Mouse (Mus musculus): Measurements from ENCODE around the gene Scamp5.

Gene Scamp5

DNA sequence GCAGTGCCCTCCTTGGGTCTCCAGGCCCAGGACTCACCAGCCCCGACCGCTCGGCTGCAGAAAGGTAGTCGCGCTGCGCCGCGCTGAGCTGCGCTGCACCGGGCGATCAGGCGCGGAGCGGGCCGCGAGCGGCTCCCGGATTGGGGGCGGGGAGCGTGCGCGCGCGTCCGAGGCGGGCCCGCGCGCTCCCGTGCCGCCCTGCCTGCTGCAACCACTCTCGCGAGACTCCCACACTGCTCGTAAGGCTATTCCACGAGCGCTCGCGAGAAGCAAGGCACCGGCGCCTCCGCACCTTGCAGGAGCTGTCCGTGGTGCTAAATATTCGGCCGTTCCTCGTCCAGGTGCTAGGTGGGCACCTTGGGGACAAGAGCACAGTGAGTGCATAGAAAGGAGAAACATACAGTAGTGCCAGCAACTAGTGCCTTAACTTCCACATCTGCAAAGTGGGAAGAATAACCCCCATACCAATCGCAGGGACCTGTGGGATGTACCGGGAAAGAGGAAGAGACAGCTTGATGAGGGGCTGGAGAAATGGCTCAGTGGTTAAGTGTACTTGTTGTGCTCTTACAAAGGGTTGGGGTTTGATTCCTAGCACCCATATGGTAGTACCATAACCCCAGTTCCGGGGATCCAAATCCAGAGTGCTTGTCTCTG is at the start of gene Scamp5:
Gene Scamp5 (minus strand): TSS at position 165 of the 654 bp plus-strand sequence.
- peak; percentile 90 for DNase-seq

GRCm38 (mm10) chr9:57517113-57517512 is 49.3 kb upstream of the Scamp5 start:
- no peak for DNase-seq

DNA sequence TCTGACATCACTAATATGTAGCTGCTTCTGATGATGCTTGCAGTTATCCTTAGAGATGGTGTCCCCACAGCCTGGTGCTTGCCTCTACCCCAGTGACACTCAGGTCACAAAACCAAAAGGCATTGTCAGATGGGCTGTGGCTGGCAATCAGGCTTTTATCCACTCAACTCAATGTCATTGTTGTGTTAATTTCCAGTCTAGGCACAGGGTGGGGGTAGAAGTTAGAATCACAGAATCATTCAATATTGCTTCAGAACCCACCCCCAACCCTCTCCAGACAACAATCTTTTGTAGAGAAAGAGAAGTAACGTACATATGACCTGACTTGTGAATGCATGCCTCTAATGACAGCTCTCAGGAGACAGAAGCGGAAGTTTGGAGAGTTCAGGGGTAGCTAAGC is 42.7 kb upstream of the Scamp5 start:
- no peak for DNase-seq

GRCm38 (mm10) chr9:57505700-57506099 is 37.8 kb upstream of the Scamp5 start:
- DNase-seq: peak; percentile 50

DNA sequence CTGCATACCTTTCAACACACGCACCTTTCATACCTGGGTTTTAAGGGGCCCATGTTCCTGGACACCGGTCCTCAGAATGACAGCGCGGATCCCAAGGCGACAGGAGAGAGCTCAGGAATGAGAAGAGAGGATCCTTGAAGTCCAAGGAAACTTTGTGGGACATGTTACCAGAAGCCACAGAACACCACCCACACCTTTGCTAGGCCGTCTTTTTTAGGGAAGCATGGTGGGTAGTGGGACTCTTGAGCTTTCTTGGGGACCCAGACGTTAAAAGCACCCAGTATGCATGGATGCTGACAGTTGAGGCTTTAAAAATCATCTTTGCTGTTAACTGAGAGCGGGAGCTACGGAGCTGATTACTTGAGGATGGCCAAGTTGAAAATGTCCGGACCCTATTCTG is 37.0 kb upstream of the Scamp5 start:
- no peak for DNase-seq

- peak; percentile 54 for DNase-seq
Observed at GRCm38 (mm10) chr9:57504381-57504700, 36.5 kb upstream of the Scamp5 start.

DNA sequence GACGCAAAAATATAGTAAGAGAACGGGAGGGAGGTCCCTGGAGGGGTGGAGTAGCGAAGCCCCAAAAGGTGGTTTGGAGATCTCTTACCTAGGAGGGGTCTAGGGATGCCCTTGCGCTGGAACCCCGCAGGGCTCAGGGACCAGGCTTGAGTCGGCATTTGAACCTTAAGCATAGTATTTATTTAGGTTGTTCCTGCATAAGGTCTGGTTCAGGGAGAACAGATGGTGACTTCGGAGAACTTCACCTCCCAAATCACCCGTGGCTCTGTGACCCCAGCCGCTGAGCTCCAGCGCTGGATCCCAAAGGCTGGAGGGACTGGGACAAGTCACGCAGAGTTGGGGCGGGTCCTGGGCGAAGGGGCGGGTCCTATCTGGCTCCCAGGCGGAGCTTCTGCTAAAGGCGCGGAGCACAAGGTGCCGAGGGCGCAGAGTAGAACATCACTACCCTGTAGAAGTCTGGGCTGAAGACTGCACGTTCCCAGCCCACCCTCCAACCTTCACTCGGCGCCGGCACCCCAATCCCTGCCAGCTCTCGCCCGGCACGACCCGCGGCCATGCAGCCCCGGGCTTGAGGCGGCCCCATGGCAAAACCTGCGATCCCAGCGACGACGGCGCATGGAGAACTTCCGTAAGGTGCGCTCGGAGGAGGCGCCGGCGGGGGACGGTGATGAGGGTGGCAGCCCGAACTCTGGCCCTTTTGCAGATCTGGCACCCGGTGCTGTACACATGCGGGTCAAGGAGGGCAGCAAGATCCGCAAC is 35.9 kb upstream of the Scamp5 start, which contains the start of gene Rpp25:
Gene Rpp25 (plus strand): TSS at position 405 of the 759 bp plus-strand sequence.
- peak; percentile 52 for DNase-seq

DNA sequence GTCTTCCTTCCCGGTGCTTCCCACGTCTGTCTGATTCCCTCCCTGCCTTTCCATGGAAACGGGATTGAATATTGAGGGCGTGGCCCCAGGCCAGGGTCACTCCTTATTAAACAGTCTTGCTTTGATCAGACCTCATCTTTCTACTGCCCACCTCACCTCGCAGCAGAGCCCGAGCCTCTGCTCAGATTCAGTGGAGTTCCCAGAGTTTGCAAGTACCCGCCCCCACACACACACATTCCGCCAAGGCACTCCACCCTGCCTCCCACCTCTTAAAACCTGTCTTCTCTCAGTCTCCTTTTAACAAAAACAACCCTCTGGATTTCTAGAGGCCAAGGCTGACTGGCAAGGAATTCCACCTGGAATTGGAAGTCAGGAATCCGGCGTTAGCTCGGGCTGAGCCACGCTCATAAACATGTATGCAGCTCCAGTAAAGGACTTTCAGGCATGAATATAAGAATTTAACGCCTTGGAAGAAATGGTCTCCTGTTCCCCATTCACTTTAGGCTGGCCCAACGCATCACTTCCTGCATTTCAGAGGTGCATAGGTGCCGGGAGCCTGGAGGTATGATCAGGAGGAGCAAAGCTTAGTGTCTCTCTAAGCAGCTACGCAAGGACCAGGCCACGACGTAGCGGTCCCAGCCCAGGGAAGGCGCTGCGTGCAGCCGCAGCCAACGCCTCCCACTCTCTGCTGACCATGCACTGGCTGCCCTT is 35.2 kb upstream of the Scamp5 start:
- DNase-seq: peak; percentile 32

GRCm38 (mm10) chr9:57501861-57502260 is 34.0 kb upstream of the Scamp5 start:
- peak; percentile 55 for DNase-seq

DNA sequence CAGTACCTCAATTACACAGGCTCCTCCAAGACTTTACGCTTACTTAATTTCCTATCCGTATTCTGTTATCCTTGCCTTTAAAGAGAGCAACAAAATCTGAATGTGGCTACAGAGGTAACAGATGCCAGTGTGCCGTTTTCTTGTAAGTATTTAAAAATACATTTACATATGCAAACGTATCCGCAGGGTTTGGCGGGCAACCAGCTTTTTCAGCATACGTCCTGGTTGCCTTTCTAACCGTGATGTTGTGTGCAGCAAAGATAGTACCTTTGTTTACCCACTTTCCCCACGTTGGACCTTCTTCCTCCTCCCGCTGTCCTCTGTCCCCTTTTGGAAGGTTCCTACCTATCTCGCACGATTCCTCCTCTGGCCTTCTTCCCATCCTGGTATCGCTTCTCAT is 33.6 kb upstream of the Scamp5 start:
- DNase-seq: no peak

GRCm38 (mm10) chr9:57498536-57498935 is 30.7 kb upstream of the Scamp5 start:
- no peak for DNase-seq

- DNase-seq: no peak
Observed at GRCm38 (mm10) chr9:57497236-57497635, 29.4 kb upstream of the Scamp5 start.

- no peak for DNase-seq
Observed at GRCm38 (mm10) chr9:57494970-57495369, 27.1 kb upstream of the Scamp5 start.

GRCm38 (mm10) chr9:57493532-57493931 is 25.7 kb upstream of the Scamp5 start:
- DNase-seq: no peak

DNA sequence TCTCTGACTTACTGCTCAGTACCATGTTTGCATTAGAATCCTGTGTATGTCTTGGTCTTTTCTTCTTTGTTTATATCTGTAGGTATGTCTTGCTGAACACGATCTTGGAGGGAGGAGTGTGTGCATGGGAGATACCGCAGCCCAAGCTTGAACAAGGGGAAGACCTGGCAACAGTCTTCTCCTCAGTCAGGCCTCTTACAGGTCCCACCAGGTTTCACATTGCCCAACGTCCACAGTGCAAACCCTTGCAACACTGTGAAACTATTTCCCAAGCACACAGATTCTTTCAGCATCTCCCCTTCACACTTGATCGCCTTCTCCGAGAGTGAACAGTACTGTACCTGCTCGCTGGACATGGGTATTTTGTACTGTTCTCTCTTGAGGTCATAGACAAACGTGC is 19.9 kb upstream of the Scamp5 start:
- DNase-seq: no peak

DNA sequence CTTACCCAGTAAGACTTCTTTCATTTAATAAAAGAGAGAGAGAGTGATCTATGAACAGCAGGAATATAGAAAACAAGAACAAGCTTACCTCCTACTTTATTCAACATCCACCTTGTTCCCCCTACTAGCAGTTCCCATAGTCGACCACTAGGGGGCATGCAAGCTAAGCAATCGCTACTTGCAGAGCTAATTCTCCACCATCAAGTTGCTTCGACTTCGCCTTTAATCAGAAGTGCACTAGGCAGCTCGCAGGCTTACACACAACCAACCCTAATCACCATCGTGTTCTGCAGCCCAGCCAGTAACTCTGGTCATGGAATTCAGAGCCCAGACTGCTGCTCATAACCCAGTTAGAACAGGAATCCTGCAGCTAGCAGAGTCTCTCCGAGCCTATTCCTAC is 17.9 kb upstream of the Scamp5 start:
- DNase-seq: peak; percentile 78

DNA sequence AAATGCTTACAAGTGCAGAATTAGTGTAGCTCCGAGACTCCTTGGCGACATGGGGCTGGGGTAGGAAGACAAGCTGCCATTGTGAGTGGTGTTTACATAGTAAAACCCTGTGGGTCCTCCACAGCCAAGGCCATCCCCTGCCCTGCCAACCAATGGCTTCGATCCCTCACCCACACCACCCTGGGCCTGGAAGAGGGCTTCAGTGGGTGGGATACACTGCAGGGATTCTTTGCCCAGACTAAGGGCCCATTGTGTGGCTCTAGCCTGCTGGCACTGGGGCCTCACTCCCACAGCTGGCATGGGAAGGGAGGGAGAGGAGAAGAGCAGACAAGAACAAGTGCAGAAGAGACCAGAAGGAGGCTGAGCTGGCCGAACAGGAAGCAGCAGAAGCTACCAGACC is 1.1 kb upstream of the Scamp5 start:
- DNase-seq: peak; percentile 17

- peak; percentile 46 for DNase-seq
Observed at GRCm38 (mm10) chr9:57467271-57467771, 539 bp downstream of the Scamp5 start.

- DNase-seq: no peak
Observed at GRCm38 (mm10) chr9:57466101-57466500, 1.8 kb downstream of the Scamp5 start.

DNA sequence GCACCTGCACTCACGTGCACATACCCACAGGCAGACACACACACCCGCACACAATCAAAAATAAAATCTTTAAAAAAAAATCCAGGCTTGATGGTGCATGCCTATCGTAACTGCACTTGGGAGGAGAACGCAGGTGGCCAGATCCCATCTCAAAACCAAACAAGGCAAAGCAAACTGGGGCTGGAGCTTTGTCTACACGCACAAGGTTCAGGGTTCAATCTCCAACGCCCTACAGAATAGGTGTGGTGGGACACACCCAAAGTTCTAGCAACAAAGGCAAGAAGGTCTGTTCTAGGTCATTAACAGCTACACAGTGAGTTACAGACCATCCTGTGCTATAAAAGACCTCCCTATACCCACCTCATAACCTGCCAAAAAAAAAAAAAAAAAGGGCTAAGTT is 5.0 kb downstream of the Scamp5 start:
- DNase-seq: no peak

DNA sequence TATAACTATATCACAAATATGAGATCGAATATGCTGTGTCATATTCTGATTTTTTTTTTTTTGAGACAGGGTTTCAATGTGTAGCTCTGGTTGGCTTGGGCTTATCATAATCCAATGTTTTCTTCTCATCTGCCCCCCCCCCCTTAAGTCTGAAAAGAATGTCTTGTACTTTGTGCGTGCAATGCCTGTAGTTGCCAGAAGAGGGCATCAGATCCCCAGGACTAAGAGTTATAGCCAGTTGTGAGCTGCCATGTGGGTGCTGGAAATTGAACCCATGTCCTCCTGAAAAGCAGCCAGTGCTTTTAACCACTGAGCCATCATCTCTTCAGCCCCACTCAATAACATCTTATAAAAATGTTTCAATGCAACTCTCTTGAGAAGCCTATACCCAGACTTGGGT is 8.2 kb downstream of the Scamp5 start:
- DNase-seq: no peak

DNA sequence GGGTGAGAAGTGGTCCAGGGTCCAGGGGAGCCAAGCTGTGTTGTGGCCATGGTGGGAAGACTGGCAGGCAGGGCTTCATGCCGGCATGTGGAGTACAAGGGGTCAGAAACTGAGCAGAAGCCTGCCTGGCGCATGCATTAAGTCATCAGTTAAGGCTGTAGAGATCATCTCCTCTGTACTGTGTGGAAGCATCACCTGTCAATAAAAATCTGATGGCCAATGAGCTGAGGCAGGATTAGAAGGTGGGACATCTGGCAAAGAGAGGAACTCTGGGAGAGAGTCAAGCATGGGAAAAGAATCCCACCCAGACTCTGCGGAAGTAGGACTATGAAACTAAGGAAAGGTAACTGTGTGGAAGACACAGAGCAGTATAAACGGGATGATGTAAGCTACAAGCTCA is 14.3 kb downstream of the Scamp5 start:
- no peak for DNase-seq

- DNase-seq: no peak
Observed at GRCm38 (mm10) chr9:57452624-57453462, 15.0 kb downstream of the Scamp5 start.

All from right cerebral cortex, postnatal 25 days (tissue).